Mouse (Mus musculus): Measurements from ENCODE around the gene 9230112D13Rik. TPM values are rescaled to one million over a fixed set of nuclear protein-coding genes. Genes with fewer than 3 reads are reported as not detected.
A peak's percentile ranks its signal among the peaks of the same experiment; 100 is the strongest.

9230112D13Rik gene
- polyA plus RNA-seq, 1 experiment from 2014 or later: not detected

- Histone ChIP-seq H3K9me3 (ENCODE audit: control insufficient read depth, low read length) (no peaks in the 10 kb centered on the region), H3K27me3 (replicated peaks; ENCODE audit: control insufficient read depth, insufficient read depth, low read length) (peaks cover 6% of the 10 kb centered on the region), H3K4me2 (no peak overlapping the region), H3K9ac (ENCODE audit: low read depth, low read length) (no peak overlapping the region), H3K4me3 (ENCODE audit: low read depth, low read length) (no peak overlapping the region), H3K4me1 (replicated peaks; ENCODE audit: control insufficient read depth, insufficient read depth, low read length) (no peaks in the 10 kb centered on the region), H3K36me3 (ENCODE audit: control insufficient read depth, insufficient read depth, low read length) (no peaks in the 10 kb centered on the region), H3K27ac (ENCODE audit: low read depth, low read length) (no peak overlapping the region)
- 81% methylated on average over 4 of the region's 5 CpGs for WGBS
- no peak for DNase-seq (ENCODE audit: low spot score)
- ATAC-seq (replicated peaks; ENCODE audit: low FRiP score): no peak
These were observed 42.0 kb upstream of the 9230112D13Rik start for GRCm38 (mm10) chr14:34564646-34565045.

- H3K9me3 ChIP-seq (ENCODE audit: control insufficient read depth, low read length): no peaks in the 10 kb centered on the region
- no peak overlapping the region for H3K4me3 ChIP-seq (ENCODE audit: low read depth, low read length)
- no peaks in the 10 kb centered on the region; the same call in 1 of the 2 replicates for H3K27me3 ChIP-seq (replicated peaks; ENCODE audit: control insufficient read depth, insufficient read depth, low read length)
- no peaks in the 10 kb centered on the region for H3K36me3 ChIP-seq (ENCODE audit: control insufficient read depth, insufficient read depth, low read length)
- DNase-seq (ENCODE audit: low spot score): no peak
- no peak overlapping the region for H3K4me2 ChIP-seq
- no peak overlapping the region for H3K27ac ChIP-seq (ENCODE audit: low read depth, low read length)
- no peaks in the 10 kb centered on the region for H3K4me1 ChIP-seq (replicated peaks; ENCODE audit: control insufficient read depth, insufficient read depth, low read length)
- WGBS: 18% methylated on average over 2 of the region's 2 CpGs
- H3K9ac ChIP-seq (ENCODE audit: low read depth, low read length): no peak overlapping the region
- no peak for ATAC-seq (replicated peaks; ENCODE audit: low FRiP score)
These were observed 39.8 kb upstream of the 9230112D13Rik start for GRCm38 (mm10) chr14:34562393-34562792.

- WGBS: 78% methylated on average over 8 of the region's 8 CpGs
- DNase-seq (ENCODE audit: low spot score) (no peak), ATAC-seq (replicated peaks; ENCODE audit: low FRiP score) (no peak)
- no peaks in the 10 kb centered on the region for H3K9me3 ChIP-seq (ENCODE audit: control insufficient read depth, low read length)
- no peaks in the 10 kb centered on the region for H3K36me3 ChIP-seq (ENCODE audit: control insufficient read depth, insufficient read depth, low read length)
- H3K4me1 ChIP-seq (replicated peaks; ENCODE audit: control insufficient read depth, insufficient read depth, low read length): no peaks in the 10 kb centered on the region
- no peak overlapping the region for H3K27ac ChIP-seq (ENCODE audit: low read depth, low read length)
- H3K4me3 ChIP-seq (ENCODE audit: low read depth, low read length): no peak overlapping the region
- H3K4me2 ChIP-seq: no peak overlapping the region
- no peak overlapping the region for H3K9ac ChIP-seq (ENCODE audit: low read depth, low read length)
- no peaks in the 10 kb centered on the region for H3K27me3 ChIP-seq (replicated peaks; ENCODE audit: control insufficient read depth, insufficient read depth, low read length)
These were observed 39.0 kb upstream of the 9230112D13Rik start for GRCm38 (mm10) chr14:34561647-34562046.

- H3K27ac ChIP-seq (ENCODE audit: low read depth, low read length): no peak overlapping the region
- WGBS: 77% methylated on average over 9 of the region's 9 CpGs
- no peaks in the 10 kb centered on the region for H3K27me3 ChIP-seq (replicated peaks; ENCODE audit: control insufficient read depth, insufficient read depth, low read length)
- H3K4me1 ChIP-seq (replicated peaks; ENCODE audit: control insufficient read depth, insufficient read depth, low read length): no peaks in the 10 kb centered on the region
- no peak overlapping the region for H3K9ac ChIP-seq (ENCODE audit: low read depth, low read length)
- no peak overlapping the region for H3K4me2 ChIP-seq
- H3K36me3 ChIP-seq (ENCODE audit: control insufficient read depth, insufficient read depth, low read length): no peaks in the 10 kb centered on the region
- DNase-seq (ENCODE audit: low spot score): no peak
- no peak for ATAC-seq (replicated peaks; ENCODE audit: low FRiP score)
- H3K9me3 ChIP-seq (ENCODE audit: control insufficient read depth, low read length): no peaks in the 10 kb centered on the region
- H3K4me3 ChIP-seq (ENCODE audit: low read depth, low read length): no peak overlapping the region
These were observed 36.3 kb upstream of the 9230112D13Rik start for GRCm38 (mm10) chr14:34558947-34559346.

DNA sequence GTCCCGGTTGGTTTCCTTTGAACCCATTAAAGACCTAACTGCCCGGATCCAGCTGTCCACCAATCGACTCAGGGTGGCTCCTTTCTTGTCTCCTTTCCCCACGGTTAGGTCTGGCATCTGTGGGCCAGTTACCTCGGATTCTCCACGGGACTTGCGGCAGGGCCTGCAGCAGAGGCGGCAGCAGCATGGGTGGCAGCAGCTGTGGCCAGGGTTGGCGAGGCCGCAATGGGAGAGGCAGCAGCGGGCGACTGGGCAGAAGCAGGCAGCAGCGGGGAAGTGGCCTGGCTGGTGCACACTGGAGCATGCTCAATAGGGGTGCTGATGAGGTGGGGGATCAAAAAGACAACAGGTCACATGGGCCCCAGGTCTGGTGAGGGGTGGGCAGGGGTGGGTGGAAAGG, 32.6 kb upstream of the 9230112D13Rik start:
- Histone ChIP-seq H3K4me1 (replicated peaks; ENCODE audit: control insufficient read depth, insufficient read depth, low read length) (no peaks in the 10 kb centered on the region), H3K36me3 (ENCODE audit: control insufficient read depth, insufficient read depth, low read length) (no peaks in the 10 kb centered on the region), H3K27ac (ENCODE audit: low read depth, low read length) (no peak overlapping the region), H3K9me3 (ENCODE audit: control insufficient read depth, low read length) (no peaks in the 10 kb centered on the region), H3K27me3 (replicated peaks; ENCODE audit: control insufficient read depth, insufficient read depth, low read length) (no peaks in the 10 kb centered on the region), H3K4me2 (no peak overlapping the region), H3K9ac (ENCODE audit: low read depth, low read length) (no peak overlapping the region), H3K4me3 (ENCODE audit: low read depth, low read length) (no peak overlapping the region)
- DNase-seq (ENCODE audit: low spot score) (no peak), ATAC-seq (replicated peaks; ENCODE audit: low FRiP score) (no peak)
- WGBS: 70% methylated on average over 13 of the region's 13 CpGs

DNA sequence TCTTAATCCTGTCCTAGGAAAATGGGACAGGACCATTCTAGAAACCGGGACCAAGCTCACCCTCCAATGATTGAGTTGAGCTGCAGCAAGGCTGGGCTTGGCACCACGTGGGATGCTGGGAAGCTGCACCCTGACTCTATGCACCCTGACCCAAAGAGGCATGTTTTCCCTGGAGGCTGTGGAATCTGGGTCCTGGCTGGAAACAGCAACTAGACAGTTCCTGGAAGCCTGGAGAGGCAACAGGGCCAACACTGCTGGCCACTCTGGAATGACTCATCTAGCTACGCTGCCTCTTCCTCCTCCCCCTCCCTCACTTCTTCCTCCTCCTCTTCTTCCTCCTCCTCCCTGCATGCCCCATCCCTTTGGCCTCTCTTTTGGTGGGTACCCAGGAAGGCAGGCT, 31.4 kb upstream of the 9230112D13Rik start:
- DNase-seq (ENCODE audit: low spot score) (no peak), ATAC-seq (replicated peaks; ENCODE audit: low FRiP score) (no peak)
- Histone ChIP-seq H3K9ac (ENCODE audit: low read depth, low read length) (no peak overlapping the region), H3K4me3 (ENCODE audit: low read depth, low read length) (no peak overlapping the region), H3K9me3 (ENCODE audit: control insufficient read depth, low read length) (no peaks in the 10 kb centered on the region), H3K4me2 (no peak overlapping the region), H3K36me3 (ENCODE audit: control insufficient read depth, insufficient read depth, low read length) (no peaks in the 10 kb centered on the region), H3K27ac (ENCODE audit: low read depth, low read length) (no peak overlapping the region), H3K4me1 (replicated peaks; ENCODE audit: control insufficient read depth, insufficient read depth, low read length) (no peaks in the 10 kb centered on the region), H3K27me3 (replicated peaks; ENCODE audit: control insufficient read depth, insufficient read depth, low read length) (no peaks in the 10 kb centered on the region)
- WGBS: 55% methylated on average over 3 of the region's 3 CpGs

DNA sequence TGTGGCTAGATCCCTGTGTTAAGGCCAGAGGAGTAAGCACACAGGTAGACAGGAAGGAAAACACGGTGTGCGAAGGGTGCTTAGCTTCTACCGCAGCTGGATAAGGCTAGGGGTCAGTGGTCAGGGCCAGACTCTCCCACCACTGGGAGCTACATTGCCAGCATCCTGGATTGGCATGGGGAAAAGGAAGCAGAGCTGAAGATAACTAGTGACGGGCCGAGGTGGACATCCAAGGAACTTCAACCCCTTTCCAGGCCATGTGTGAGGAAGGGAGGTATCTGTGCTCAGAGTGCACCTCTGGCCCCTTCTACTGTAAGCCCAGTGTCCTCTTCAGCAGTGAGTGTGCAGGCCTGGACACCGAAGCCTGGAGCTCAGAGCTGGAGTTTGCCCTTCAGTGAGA, 30.9 kb upstream of the 9230112D13Rik start:
- Histone ChIP-seq H3K27ac (ENCODE audit: low read depth, low read length) (no peak overlapping the region), H3K9me3 (ENCODE audit: control insufficient read depth, low read length) (no peaks in the 10 kb centered on the region), H3K9ac (ENCODE audit: low read depth, low read length) (no peak overlapping the region), H3K4me1 (replicated peaks; ENCODE audit: control insufficient read depth, insufficient read depth, low read length) (no peaks in the 10 kb centered on the region), H3K4me2 (no peak overlapping the region), H3K4me3 (ENCODE audit: low read depth, low read length) (no peak overlapping the region), H3K27me3 (replicated peaks; ENCODE audit: control insufficient read depth, insufficient read depth, low read length) (no peaks in the 10 kb centered on the region), H3K36me3 (ENCODE audit: control insufficient read depth, insufficient read depth, low read length) (no peaks in the 10 kb centered on the region)
- DNase-seq (ENCODE audit: low spot score) (no peak), ATAC-seq (replicated peaks; ENCODE audit: low FRiP score) (no peak)
- 80% methylated on average over 6 of the region's 6 CpGs for WGBS

DNA sequence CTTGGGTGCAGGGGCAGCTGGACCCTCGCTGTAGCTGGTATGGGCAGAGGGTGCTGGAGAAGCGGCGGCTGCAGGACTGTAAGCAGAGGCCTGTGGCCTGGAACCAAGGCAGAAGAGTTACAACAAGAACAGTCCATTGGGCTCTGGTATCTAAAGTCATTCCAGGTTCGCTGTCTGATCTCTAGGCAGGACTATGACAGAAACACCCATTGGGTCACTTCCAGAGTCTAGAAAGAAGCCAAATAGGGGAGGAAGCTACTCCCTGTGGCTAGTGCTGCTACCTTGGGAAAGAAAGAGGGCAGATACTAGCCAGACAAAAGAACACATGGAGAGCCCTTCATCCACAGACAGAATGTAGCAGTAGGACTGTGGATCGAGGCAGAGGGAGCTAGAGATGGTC, 29.6 kb upstream of the 9230112D13Rik start:
- no peaks in the 10 kb centered on the region for H3K4me1 ChIP-seq (replicated peaks; ENCODE audit: control insufficient read depth, insufficient read depth, low read length)

DNA sequence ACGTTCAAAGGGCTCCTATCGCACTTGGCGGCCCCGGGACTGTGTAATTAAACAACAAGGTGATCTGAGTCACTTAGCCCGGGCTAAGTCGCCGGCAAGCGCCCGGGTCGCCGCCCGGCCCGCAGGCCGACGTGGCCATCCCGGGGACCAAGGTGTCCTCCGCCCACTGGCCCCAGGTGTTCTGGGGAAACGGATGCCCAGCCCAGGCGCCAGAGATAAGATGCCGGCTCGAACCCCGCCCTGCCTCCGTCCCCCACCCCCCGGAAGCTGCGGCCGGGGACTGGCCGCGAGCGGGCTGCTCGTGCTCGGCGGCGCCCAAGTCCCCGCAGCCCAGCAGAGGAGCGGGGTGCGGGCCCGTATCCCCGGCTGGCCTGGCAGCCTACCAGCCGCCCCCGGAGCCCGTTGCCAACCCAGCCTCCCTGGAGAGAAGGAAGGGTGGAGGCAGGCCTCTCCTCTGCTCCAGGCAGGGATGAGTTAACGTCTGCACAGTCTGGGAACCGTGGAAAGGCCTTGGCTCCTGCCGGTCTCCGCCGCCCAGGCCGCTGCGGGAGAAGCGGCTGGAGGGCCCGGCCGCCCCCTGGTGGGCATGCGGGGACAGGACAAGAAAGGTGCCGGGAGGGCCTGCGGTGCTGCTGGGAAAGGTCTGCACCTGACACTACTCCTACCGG, 26.5 kb upstream of the 9230112D13Rik start:
- H3K27ac ChIP-seq (ENCODE audit: low read depth, low read length): no peak overlapping the region
- H3K9me3 ChIP-seq (ENCODE audit: control insufficient read depth, low read length): no peaks in the 10 kb centered on the region
- peaks cover 9% of the 10 kb centered on the region; the same call in 1 of the 2 replicates for H3K27me3 ChIP-seq (replicated peaks; ENCODE audit: control insufficient read depth, insufficient read depth, low read length)
- H3K36me3 ChIP-seq (ENCODE audit: control insufficient read depth, insufficient read depth, low read length): no peaks in the 10 kb centered on the region
- DNase-seq (ENCODE audit: low spot score) (peak; percentile 89), ATAC-seq (replicated peaks; ENCODE audit: low FRiP score) (peak; percentile 84)
- no peaks in the 10 kb centered on the region for H3K4me1 ChIP-seq (replicated peaks; ENCODE audit: control insufficient read depth, insufficient read depth, low read length)
- H3K9ac ChIP-seq (ENCODE audit: low read depth, low read length): peak overlapping the region; percentile 66
- WGBS: under 1% methylated on average over 55 of the region's 55 CpGs
- peak overlapping the region; percentile 78 for H3K4me3 ChIP-seq (ENCODE audit: low read depth, low read length)
- peak overlapping the region; percentile 97 for H3K4me2 ChIP-seq

More for the DNA sequence above, 29.6 kb upstream of the 9230112D13Rik start:
- DNase-seq (ENCODE audit: low spot score) (no peak), ATAC-seq (replicated peaks; ENCODE audit: low FRiP score) (no peak)
- Histone ChIP-seq H3K9me3 (ENCODE audit: control insufficient read depth, low read length) (no peaks in the 10 kb centered on the region), H3K27me3 (replicated peaks; ENCODE audit: control insufficient read depth, insufficient read depth, low read length) (0 out of 2 replicates have a peak, but pooled peaks cover 5% of the 10 kb centered on the region), H3K4me2 (no peak overlapping the region), H3K36me3 (ENCODE audit: control insufficient read depth, insufficient read depth, low read length) (no peaks in the 10 kb centered on the region), H3K4me3 (ENCODE audit: low read depth, low read length) (no peak overlapping the region), H3K9ac (ENCODE audit: low read depth, low read length) (no peak overlapping the region), H3K27ac (ENCODE audit: low read depth, low read length) (no peak overlapping the region)
- WGBS: 78% methylated on average over 5 of the region's 5 CpGs

Data from liver, embryonic 11.5 days (tissue).